Mouse (Mus musculus): ENCODE results near the gene C1qc. TPM values are rescaled to one million over a fixed set of nuclear protein-coding genes. Genes with fewer than 3 reads are reported as not detected.

The C1qc gene
- polyA plus RNA-seq, 1 experiment from 2014 or later = 8.0 TPM

- H3K9me3 ChIP-seq (replicated peaks) = no peaks in the 10 kb centered on the region
- H3K4me2 ChIP-seq = 0 out of 2 replicates have a peak overlapping the region, but pooled peaks have one; percentile 15
- H3K4me3 ChIP-seq = no peak overlapping the region
- H3K27ac ChIP-seq = peak overlapping the region; percentile 31; the same call in 1 of the 2 replicates
- WGBS = 45% methylated on average over 20 of the region's 20 CpGs
- H3K9ac ChIP-seq = 0 out of 2 replicates have a peak overlapping the region, but pooled peaks have one; percentile 23
- H3K36me3 ChIP-seq (ENCODE audit: poor library complexity, severe bottlenecking) = no peaks in the 10 kb centered on the region
- H3K27me3 ChIP-seq = peaks cover 39% of the 10 kb centered on the region
- H3K4me1 ChIP-seq = peaks cover 37% of the 10 kb centered on the region
- peak; percentile 42; the same call in 1 of the 2 replicates for ATAC-seq
These were observed 23.7 kb upstream of the C1qc start for GRCm38 (mm10) chr4:136916359-136917164.

- Histone ChIP-seq H3K27ac (no peak overlapping the region), H3K4me2 (no peak overlapping the region)
These were observed 20.0 kb upstream of the C1qc start for GRCm38 (mm10) chr4:136912841-136913240.

GRCm38 (mm10) chr4:136911804-136912203 is 18.9 kb upstream of the C1qc start:
- Histone ChIP-seq H3K36me3 (ENCODE audit: poor library complexity, severe bottlenecking) (no peaks in the 10 kb centered on the region), H3K4me2 (peak overlapping the region; percentile 42), H3K27me3 (peaks cover 63% of the 10 kb centered on the region), H3K9me3 (replicated peaks) (no peaks in the 10 kb centered on the region), H3K9ac (no peak overlapping the region), H3K4me1 (peaks cover 36% of the 10 kb centered on the region), H3K4me3 (no peak overlapping the region), H3K27ac (no peak overlapping the region)
- no peak for ATAC-seq
- WGBS = 49% methylated on average over 9 of the region's 9 CpGs

More at GRCm38 (mm10) chr4:136912841-136913240, 20.0 kb upstream of the C1qc start:
- Histone ChIP-seq H3K9ac (no peak overlapping the region), H3K4me3 (no peak overlapping the region), H3K9me3 (replicated peaks) (no peaks in the 10 kb centered on the region), H3K4me1 (peaks cover 46% of the 10 kb centered on the region), H3K36me3 (ENCODE audit: poor library complexity, severe bottlenecking) (no peaks in the 10 kb centered on the region), H3K27me3 (peaks cover 58% of the 10 kb centered on the region)
- ATAC-seq = no peak
- whole genome bisulfite sequencing = 20% methylated on average over 9 of the region's 9 CpGs

GRCm38 (mm10) chr4:136911211-136911646 is 18.4 kb upstream of the C1qc start:
- Histone ChIP-seq H3K9me3 (replicated peaks) (no peaks in the 10 kb centered on the region), H3K4me1 (peaks cover 31% of the 10 kb centered on the region), H3K27ac (no peak overlapping the region), H3K4me2 (peak overlapping the region; percentile 42), H3K27me3 (peaks cover 69% of the 10 kb centered on the region), H3K36me3 (ENCODE audit: poor library complexity, severe bottlenecking) (no peaks in the 10 kb centered on the region), H3K9ac (no peak overlapping the region; the same call in 1 of the 2 replicates), H3K4me3 (0 out of 2 replicates have a peak overlapping the region, but pooled peaks have one; percentile 9)
- WGBS = 3% methylated on average over 17 of the region's 17 CpGs
- ATAC-seq = peak; percentile 57

GRCm38 (mm10) chr4:136907809-136908208 is 14.9 kb upstream of the C1qc start:
- Histone ChIP-seq H3K36me3 (ENCODE audit: poor library complexity, severe bottlenecking) (no peaks in the 10 kb centered on the region), H3K4me2 (no peak overlapping the region), H3K4me1 (peaks cover 41% of the 10 kb centered on the region), H3K27me3 (peaks cover 70% of the 10 kb centered on the region), H3K9ac (no peak overlapping the region), H3K27ac (no peak overlapping the region), H3K9me3 (replicated peaks) (no peaks in the 10 kb centered on the region), H3K4me3 (no peak overlapping the region)
- ATAC-seq = no peak

- Histone ChIP-seq H3K9me3 (replicated peaks) (no peaks in the 10 kb centered on the region), H3K4me2 (no peak overlapping the region), H3K27ac (no peak overlapping the region), H3K36me3 (ENCODE audit: poor library complexity, severe bottlenecking) (no peaks in the 10 kb centered on the region), H3K9ac (no peak overlapping the region), H3K27me3 (peaks cover 62% of the 10 kb centered on the region), H3K4me3 (no peak overlapping the region), H3K4me1 (peaks cover 35% of the 10 kb centered on the region)
- WGBS = 15% methylated on average over 7 of the region's 7 CpGs
- ATAC-seq = no peak
These were observed 14.2 kb upstream of the C1qc start for GRCm38 (mm10) chr4:136907033-136907432.

GRCm38 (mm10) chr4:136904767-136905539 is 12.1 kb upstream of the C1qc start:
- ATAC-seq = peak; percentile 93
- H3K27ac ChIP-seq = peak overlapping the region; percentile 33
- WGBS = under 1% methylated on average over 23 of the region's 23 CpGs
- peak overlapping the region; percentile 50 for H3K4me2 ChIP-seq
- no peaks in the 10 kb centered on the region for H3K36me3 ChIP-seq (ENCODE audit: poor library complexity, severe bottlenecking)
- peak overlapping the region; percentile 9; the same call in 1 of the 2 replicates for H3K4me3 ChIP-seq
- H3K27me3 ChIP-seq = peaks cover 44% of the 10 kb centered on the region
- no peaks in the 10 kb centered on the region for H3K9me3 ChIP-seq (replicated peaks)
- H3K9ac ChIP-seq = peak overlapping the region; percentile 12; the same call in 1 of the 2 replicates
- peaks cover 21% of the 10 kb centered on the region for H3K4me1 ChIP-seq

GRCm38 (mm10) chr4:136899154-136899553 is 6.3 kb upstream of the C1qc start:
- Histone ChIP-seq H3K36me3 (ENCODE audit: poor library complexity, severe bottlenecking) (no peaks in the 10 kb centered on the region), H3K27me3 (peaks cover 37% of the 10 kb centered on the region), H3K4me3 (no peak overlapping the region), H3K4me1 (peaks cover 9% of the 10 kb centered on the region), H3K9me3 (replicated peaks) (no peaks in the 10 kb centered on the region), H3K27ac (no peak overlapping the region), H3K4me2 (no peak overlapping the region), H3K9ac (no peak overlapping the region)
- WGBS = 65% methylated on average over 7 of the region's 7 CpGs
- ATAC-seq = no peak

GRCm38 (mm10) chr4:136898637-136899036 is 5.8 kb upstream of the C1qc start, which contains the start of gene C1qa:
TSS of gene C1qa (minus strand) at chr4:136898803.
- 81% methylated on average over 9 of the region's 9 CpGs for WGBS
- Histone ChIP-seq H3K9ac (no peak within 1 kb of the TSS), H3K27ac (no peak within 1 kb of the TSS), H3K4me2 (no peak within 1 kb of the TSS), H3K27me3 (peaks cover 40% of the 10 kb centered on the region), H3K36me3 (ENCODE audit: poor library complexity, severe bottlenecking) (no peaks in the 10 kb centered on the region), H3K4me3 (no peak within 1 kb of the TSS), H3K9me3 (replicated peaks) (no peaks in the 10 kb centered on the region), H3K4me1 (peaks cover 7% of the 10 kb centered on the region)
- no peak for ATAC-seq

GRCm38 (mm10) chr4:136898084-136898598 is 5.3 kb upstream of the C1qc start:
- no peak for ATAC-seq
- 72% methylated on average over 9 of the region's 9 CpGs for WGBS
- no peak overlapping the region for H3K27ac ChIP-seq

GRCm38 (mm10) chr4:136896461-136896860 is 3.6 kb upstream of the C1qc start:
- Histone ChIP-seq H3K9ac (no peak overlapping the region), H3K4me1 (peaks cover 7% of the 10 kb centered on the region), H3K9me3 (replicated peaks) (no peaks in the 10 kb centered on the region), H3K27me3 (peaks cover 48% of the 10 kb centered on the region), H3K27ac (no peak overlapping the region), H3K4me3 (no peak overlapping the region), H3K36me3 (ENCODE audit: poor library complexity, severe bottlenecking) (no peaks in the 10 kb centered on the region), H3K4me2 (peak overlapping the region; percentile 42; the same call in 1 of the 2 replicates)
- WGBS = 33% methylated on average over 10 of the region's 10 CpGs
- ATAC-seq = no peak

More at GRCm38 (mm10) chr4:136898084-136898598, 5.3 kb upstream of the C1qc start:
- no peaks in the 10 kb centered on the region for H3K9me3 ChIP-seq (replicated peaks)
- H3K36me3 ChIP-seq (ENCODE audit: poor library complexity, severe bottlenecking) = no peaks in the 10 kb centered on the region
- peaks cover 7% of the 10 kb centered on the region for H3K4me1 ChIP-seq
- no peak overlapping the region for H3K4me3 ChIP-seq
- H3K4me2 ChIP-seq = no peak overlapping the region
- H3K9ac ChIP-seq = no peak overlapping the region
- H3K27me3 ChIP-seq = peaks cover 41% of the 10 kb centered on the region
